Mouse (Mus musculus): ENCODE data around the gene Clrn3.

GRCm38 (mm10) chr7:135485796-135486410 is 42.6 kb downstream of the Clrn3 start:
- no peak for TF ChIP-seq CTCF (IDR thresholded peaks at IDR 0.05; ENCODE audit: insufficient read depth, low read depth, low read length)
- TF ChIP-seq POLR2A (IDR thresholded peaks at IDR 0.05; ENCODE audit: insufficient read depth, low read depth, low read length), result no peak
